Mouse (Mus musculus) brain, adult 2 months (tissue): Measurements from ENCODE around the gene Grb2.

ENCODE experiments used
- DNase-seq: peaks from one replicate; pipeline ENCODE4 v3.0.0; 2011; ENCODE audit warnings: low read depth, low spot score

Gene Grb2

DNA sequence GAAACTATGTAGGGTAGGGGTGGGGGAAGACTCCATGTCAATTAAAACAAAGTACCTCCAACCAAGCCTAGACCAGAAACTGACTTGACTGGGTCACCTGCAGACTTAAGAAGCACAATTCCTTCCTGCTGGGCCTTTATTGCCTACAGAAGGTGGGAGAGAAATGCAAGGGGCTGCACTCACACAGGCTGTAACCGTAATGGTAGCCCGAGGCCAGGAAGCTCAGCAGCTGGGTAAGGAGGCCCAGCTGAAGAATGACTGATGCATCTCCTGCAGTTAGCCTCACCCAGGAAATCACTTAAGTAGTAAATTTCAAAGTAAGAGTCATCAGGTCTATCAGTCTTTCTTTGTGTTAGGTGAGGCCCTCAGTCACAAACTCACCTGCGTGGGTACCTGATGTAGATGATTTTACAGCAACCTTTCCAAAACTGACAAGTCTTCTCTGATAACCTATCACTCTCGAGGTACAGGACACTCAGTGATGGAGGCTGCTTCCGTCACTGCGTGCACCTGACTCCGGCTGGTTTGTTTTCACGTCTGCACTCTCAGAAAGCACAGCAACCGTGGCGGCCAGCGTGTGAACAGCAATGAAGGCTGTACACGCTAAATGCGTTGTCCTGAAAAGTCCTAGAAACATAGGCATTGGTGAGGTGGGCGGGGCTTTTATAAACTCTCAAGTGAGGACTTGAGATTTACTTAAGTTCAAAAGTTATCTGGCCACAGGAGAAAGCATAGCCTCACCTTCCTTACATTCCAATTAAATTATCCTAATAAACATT lies 19.1 kb downstream of the Grb2 start:
- DNase-seq: no peak

- no peak for DNase-seq
Measured at GRCm38 (mm10) chr11:115686369-115686768, 22.0 kb downstream of the Grb2 start.

DNA sequence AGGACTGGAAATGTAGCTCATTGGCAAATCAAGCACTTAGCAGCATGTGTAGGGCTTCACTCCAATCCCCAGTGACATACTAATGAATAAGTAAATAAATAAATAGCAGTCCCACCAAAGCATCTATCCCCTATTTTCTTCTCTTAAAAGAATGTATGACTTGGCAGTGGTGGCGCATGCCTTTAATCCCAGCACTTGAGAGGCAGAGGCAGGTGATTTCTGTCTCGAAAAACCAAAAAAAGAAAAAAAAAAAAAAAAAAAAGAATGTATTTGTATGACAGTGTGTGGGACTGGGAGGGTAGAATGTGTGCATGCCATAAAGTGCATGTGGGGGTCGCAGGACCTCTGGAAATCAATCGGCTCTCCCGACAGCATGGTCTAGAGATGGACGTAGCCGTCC lies 22.4 kb downstream of the Grb2 start:
- no peak for DNase-seq

DNA sequence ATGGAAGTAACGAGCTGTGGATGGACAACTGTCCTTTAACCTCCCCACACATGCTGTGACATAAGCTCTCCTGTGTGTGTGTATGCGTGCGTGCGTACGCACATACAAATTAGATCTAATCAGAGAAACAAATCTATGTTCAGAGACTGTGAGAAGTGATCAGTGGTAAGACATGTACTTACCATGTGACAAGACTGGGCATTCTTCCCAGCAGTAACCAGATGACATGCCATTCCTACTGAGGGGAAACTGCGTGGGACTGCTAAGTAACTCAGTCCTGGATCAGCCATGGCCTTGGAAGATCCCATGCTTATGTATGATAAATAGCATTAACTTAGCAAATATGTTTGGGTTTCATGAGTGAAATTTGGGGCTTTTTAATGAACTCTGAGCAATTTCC lies 23.5 kb downstream of the Grb2 start:
- peak; percentile 84 for DNase-seq

GRCm38 (mm10) chr11:115683326-115683725 lies 25.1 kb downstream of the Grb2 start:
- no peak for DNase-seq

DNA sequence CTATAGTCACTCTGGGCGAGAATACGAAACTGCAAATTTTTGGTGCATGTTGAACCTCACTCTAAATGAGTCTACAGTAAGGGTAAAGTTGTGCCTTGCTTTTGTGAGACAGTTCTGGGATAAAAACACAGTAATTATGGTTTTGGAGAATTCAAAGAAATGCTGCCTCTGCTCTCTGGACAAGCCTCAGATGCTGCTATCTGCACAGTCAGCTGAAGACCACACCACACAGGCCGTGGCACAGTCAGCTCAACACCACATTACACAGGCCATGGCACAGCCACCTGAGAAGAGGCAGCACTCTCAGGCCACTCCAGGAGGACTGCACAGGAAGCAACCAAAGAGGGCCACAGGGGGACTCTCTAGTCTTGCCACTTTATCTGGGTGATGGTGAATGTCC lies 26.0 kb downstream of the Grb2 start:
- no peak for DNase-seq

DNA sequence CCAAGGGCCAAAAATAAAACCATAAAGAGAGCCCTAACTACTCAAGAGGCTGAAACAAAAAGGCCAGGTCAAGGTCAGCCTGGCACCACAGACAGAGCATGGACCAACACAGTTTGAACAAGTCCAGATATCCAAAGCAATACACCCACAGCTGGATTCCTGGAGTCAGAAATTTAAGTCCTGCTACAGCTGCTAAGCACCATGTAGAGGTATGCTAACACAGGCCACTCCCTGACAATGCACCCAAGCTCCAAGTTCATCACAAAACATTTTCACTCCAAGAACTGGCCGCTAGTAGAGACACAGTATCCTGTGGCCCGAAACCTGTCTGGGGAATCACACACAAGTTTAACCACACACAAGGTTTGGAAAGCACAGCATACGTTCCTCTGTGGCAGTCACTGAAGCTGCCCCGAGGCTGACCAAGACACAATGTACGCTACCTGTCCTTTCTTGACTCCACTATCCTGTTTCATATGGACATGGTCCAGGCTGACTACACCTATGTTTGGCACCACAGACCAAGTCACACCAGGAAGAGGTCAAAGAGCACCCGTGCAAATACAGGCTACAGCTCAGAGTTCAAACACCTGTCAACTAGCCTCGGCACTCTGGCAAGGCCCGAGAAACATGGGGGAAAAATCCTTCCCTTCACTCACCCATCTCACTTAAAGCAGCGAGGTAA lies 28.7 kb downstream of the Grb2 start:
- no peak for DNase-seq

DNA sequence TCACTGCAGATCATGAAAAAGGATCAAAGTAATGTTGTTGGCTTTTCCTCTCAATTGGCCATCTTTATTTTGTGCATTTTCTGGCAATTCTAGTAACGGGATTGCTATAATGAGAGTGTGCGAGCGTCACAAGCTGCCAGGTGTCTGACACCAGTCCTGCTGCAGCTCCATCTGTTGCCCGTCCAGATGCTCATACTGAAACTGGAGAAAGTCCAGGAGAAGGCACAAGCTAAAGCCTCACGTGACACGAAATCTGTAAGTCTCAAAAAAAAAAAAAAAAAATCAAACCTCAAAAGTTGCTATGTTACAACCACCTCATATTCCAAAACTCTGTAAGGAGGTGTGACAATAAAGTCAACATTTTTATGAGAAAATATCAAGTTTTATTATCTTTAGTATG lies 29.5 kb downstream of the Grb2 start:
- peak; percentile 77 for DNase-seq

DNA sequence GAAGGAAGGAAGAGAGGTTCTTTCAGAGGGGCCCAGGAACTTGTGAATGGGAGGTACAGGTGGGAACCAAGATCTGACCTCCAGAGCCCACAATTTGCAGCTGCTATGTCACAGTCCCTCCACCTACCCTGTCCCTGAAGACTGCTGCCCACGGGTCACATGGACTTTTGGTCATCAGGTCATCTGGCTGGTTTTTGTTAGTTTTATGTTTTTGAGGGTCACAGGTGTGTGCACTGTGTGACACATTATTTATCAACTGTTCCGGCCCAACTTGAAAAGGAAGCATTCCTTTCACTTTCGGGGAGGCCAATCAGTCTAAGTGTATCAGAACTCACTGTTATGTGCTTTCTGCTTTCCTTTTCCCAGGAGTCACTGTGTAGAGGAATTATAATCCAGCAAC lies 30.9 kb downstream of the Grb2 start:
- no peak for DNase-seq

- DNase-seq: no peak
Measured at GRCm38 (mm10) chr11:115676738-115677137, 31.7 kb downstream of the Grb2 start.

DNA sequence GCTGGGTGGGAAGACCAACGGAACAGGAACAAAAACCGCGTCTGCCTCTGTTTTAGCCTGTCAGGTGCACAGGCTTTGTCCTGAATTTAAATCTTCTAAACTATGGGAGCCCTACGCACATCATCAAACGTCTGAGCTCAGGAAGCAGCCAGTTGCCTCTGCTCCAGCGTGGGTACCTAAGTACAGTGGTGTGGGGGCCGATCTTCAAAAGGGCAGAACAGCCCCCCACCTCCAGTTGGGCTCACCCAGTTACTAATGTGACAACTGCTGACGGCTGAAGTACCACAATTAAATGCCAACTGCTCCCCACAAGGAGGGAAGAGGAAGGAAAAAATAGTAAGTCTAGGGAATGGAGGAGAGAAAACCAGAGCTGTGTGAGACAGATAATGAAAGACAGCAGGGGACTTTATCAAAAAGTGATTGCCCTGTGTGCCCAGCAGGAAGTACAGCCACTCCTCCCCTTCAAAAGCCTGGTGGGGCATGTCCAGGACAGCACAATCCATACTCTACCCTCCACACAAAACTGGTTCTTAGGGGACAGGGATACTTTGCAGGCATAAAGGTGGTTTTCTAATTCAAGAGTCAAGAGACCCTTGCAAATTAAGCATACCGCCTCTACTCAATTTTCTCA lies 34.0 kb downstream of the Grb2 start:
- DNase-seq: peak; percentile 90

DNA sequence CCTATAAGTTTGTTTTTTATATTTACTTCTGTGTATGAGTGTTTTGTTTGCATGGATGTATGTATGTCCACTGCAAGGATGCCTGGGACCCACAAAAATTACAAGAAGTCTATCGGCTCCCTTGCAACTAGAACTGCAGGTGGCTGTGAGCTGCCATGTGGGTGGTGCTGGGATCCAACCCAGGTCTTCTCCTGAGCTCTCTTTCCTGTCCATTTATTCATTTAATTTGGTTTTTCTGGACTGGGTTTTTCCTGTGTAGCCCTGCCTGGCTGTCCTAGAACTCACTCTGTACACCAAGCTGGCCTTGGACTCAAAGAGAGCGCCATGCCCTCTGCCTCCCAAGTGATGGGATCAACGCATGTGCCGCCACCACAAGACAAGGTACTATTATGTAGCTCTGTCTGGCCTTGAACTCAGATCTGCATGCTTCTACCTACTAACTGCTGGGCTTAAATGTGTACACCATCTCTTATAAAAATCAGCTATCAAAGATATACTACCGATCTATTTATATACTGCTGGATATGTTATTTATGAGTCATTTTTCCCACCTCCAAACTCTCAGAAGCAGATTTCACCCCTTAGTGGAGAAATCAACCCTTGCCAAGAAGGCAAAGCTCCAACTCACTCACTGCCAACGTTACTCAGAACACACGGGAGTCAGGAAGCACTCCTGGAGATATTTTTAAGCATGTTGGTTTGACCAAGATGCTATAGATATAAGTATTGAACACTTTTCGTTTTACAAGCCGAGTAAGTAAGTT lies 34.7 kb downstream of the Grb2 start:
- peak; percentile 95 for DNase-seq

DNA sequence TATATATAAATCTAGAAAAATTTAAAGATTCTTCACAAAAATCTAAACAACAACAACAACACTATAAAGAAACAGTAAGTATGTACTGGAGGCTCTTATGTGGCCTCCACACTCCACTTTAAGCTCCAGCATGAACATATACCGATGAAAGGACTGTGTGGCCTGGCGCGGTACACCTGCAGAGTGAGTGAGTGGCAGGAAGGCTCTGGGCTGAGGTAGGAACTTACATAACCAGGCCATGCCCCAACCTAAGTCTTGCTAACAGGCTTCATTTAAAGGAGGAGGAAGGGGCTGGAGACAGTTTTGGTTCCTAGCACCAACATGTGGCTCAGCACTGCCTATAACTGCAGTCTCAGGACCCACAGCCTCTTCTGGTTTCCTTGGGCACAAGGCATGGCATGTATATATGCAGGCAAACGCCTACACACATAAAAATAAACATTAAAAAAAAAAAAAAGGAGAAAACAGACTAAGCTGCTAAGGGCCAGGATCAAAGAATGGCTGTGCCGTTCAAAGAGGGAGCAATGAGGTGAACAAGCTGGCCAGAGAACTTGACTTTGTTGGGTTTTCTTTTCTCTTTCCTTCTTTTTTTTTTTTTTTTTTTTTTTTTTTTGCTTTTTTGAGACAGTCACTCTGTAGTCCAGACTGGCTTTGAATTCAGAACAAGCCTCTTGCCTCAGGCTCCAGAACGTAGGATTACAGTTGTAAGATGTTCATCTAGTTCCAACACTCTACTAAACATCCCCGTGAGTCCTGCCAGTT lies 36.0 kb downstream of the Grb2 start:
- peak; percentile 48 for DNase-seq

- DNase-seq: peak; percentile 92
Measured at GRCm38 (mm10) chr11:115670451-115671050, 37.8 kb downstream of the Grb2 start.

DNA sequence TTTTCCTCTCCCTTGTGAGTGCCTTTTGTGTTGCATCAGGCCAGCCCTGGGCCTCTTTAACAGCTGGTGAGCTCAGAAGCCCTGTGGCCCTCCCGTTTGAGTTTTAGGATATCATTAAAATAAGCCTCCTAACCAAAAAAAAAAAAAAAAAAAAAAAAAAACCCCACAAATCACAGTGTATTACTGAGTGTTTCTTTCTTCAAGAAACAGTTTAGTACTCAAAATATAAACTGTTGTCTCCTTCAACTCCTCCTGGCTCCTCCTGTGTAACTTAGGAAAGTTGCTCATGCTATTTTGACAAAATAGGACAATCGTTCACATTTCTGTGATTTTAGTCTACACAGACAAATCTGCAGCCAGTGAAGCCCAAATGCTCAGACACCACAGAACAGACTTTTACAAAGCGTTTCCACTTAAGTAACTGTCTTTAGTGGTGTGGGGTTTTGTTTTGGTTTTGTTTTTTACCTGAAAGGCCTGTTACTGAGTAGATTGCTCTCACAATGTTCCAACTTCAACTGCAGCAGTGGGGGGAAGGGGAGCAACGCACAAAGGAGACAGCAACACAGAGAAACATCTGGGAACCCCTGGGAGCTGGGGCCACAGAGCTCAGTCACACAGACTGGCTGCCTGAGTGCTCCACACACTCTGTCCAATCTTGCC lies 44.6 kb downstream of the Grb2 start:
- DNase-seq: no peak

DNA sequence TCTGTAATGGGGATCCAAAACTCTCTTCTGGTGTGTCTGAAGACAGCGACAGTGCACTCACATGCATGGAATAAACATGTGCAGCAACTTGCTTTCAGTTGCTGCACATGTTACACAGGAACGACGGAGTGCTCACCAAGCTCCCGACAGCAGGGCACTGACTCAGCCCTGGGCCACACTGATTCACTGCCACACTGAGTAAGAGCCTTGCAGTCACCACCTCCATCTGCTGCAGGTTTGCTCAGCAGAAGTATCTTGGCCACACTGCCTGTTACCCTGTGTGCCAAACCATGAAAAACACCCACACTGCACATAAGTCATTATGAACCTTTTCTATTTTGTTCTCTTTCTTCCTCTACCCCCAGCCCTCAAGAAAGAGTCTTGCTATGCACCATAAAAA lies 48.0 kb downstream of the Grb2 start:
- DNase-seq: peak; percentile 95

DNA sequence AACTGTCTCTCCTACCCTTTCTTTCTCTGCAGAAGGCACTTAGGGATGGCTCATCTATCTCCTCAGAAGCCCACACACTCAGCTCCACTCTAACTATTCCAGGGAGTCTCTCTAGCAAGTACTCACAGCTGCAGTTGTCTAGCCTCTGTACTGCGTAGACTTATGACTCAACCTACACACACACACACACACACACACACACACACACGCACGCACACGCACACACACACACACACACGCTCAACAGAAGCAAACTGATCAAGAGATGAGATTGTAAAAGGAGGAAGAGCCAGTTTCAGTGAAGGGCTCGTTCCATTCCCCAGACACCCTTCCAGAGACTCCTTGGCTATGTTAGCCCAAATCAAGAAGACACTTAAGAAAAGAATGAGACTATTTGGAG lies 49.9 kb downstream of the Grb2 start:
- peak; percentile 89 for DNase-seq

- DNase-seq: no peak
Measured at GRCm38 (mm10) chr11:115654128-115654527, 54.3 kb downstream of the Grb2 start.

- DNase-seq: peak; percentile 73
Measured at GRCm38 (mm10) chr11:115653194-115653593, 55.2 kb downstream of the Grb2 start.

GRCm38 (mm10) chr11:115651680-115652079 lies 56.7 kb downstream of the Grb2 start:
- DNase-seq: no peak
